Mouse (Mus musculus) bone marrow, adult 2 months (tissue): ENCODE data around the gene Sbf1. TPM values are rescaled to one million over a fixed set of nuclear protein-coding genes. Genes with fewer than 3 reads are reported as not detected.

Experiments used
- H3K27ac ChIP-seq: fragments of 200-500 bp; 2 replicates; pipeline ENCODE4 v1.5.1; 2012; ENCODE audit warnings: low read depth, mild to moderate bottlenecking, control low read depth, inconsistent platforms, low read length; ENCODE audit not compliant: control insufficient read depth, poor library complexity, insufficient read depth
- H3K4me1 ChIP-seq: fragments of 200-500 bp; 2 replicates; pipeline ENCODE4 v1.6.1; 2011; ENCODE audit warnings: low read length; ENCODE audit not compliant: control insufficient read depth, insufficient read depth
- H3K4me3 ChIP-seq: fragments of 200-500 bp; replicated peaks from 2 replicates; pipeline ENCODE3; 2011; ENCODE audit warnings: mild to moderate bottlenecking, low read depth, low read length, control low read depth; ENCODE audit not compliant: control insufficient read depth
- CTCF ChIP-seq: fragments of 200-500 bp; IDR thresholded peaks from 2 replicates; pipeline ENCODE4 v1.5.1; 2011; ENCODE audit warnings: low read length, control low read depth; ENCODE audit not compliant: control insufficient read depth, insufficient read depth
- POLR2A ChIP-seq: fragments of 200-500 bp; IDR thresholded peaks from 2 replicates; pipeline ENCODE4 v1.6.1; 2011; ENCODE audit warnings: low read depth, mild to moderate bottlenecking, control low read depth, low read length, borderline replicate concordance; ENCODE audit not compliant: control insufficient read depth
- WGBS: fragments of 180-500 bp; shearing (Covaris S2); methylation state at CpG from one replicate; pipeline ENCODE4 v1.1.7; 2018; 5-methylcytosine and 5-hydroxymethylcytosine counted together
- polyA plus RNA-seq: library from polyadenylated mRNA; stranded (reverse); fragments of >200 nt; gene quantifications from 2 replicates; pipeline ENCODE4 v1.2.4, GENCODE M21; 2011; ENCODE audit warnings: low replicate concordance; ENCODE audit not compliant: missing spikeins, insufficient read depth, insufficient read length

Gene Sbf1
- polyA plus RNA-seq, 1 experiment = 160 TPM

GRCm38 (mm10) chr15:89241025-89241424 lies 74.1 kb downstream of the Sbf1 start:
- WGBS = 87% methylated on average over 2 of the region's 2 CpGs
- H3K4me3 ChIP-seq = no peak overlapping the region
- TF ChIP-seq CTCF (no peak), POLR2A (no peak)
- H3K4me1 ChIP-seq = no peaks in the 10 kb centered on the region; the same call in 1 of the 2 replicates
- no peak overlapping the region for H3K27ac ChIP-seq

- Histone ChIP-seq H3K4me3 (no peak overlapping the region), H3K27ac (no peak overlapping the region; the same call in 1 of the 2 replicates), H3K4me1 (no peaks in the 10 kb centered on the region; the same call in 1 of the 2 replicates)
- TF ChIP-seq CTCF = no peak
- 4% methylated on average over 3 of the region's 3 CpGs for WGBS
These were observed 75.2 kb downstream of the Sbf1 start for GRCm38 (mm10) chr15:89239751-89240392.

Other genes with a start within 250 kb of the Sbf1 start
- gene Trabd, start 240.2 kb downstream of the Sbf1 start, polyA plus RNA-seq = 26.6 and 34.8 TPM in 2 replicates
- 7.0 and 17.9 TPM in 2 replicates for gene Selenoo, start 226.2 kb downstream of the Sbf1 start, polyA plus RNA-seq
- 10.0 and 31.9 TPM in 2 replicates for gene Tubgcp6, start 192.2 kb downstream of the Sbf1 start, polyA plus RNA-seq
- 9.1 and 24.3 TPM in 2 replicates for gene Hdac10, start 186.6 kb downstream of the Sbf1 start, polyA plus RNA-seq
- gene Mapk12, start 174.6 kb downstream of the Sbf1 start, polyA plus RNA-seq = 6.1 and 14.6 TPM in 2 replicates
- gene Mapk11, start 165.7 kb downstream of the Sbf1 start, polyA plus RNA-seq = 5.7 and 7.6 TPM in 2 replicates
- gene Plxnb2, start 134.5 kb downstream of the Sbf1 start, polyA plus RNA-seq = 11.1 and 30.9 TPM in 2 replicates
- gene Dennd6b, start 118.8 kb downstream of the Sbf1 start, polyA plus RNA-seq = 8.1 and 13.6 TPM in 2 replicates
- gene Ppp6r2, start 103.8 kb downstream of the Sbf1 start, polyA plus RNA-seq = 42.6 and 54.0 TPM in 2 replicates
- 2.7 TPM in 1 of 2 replicates, not detected in the other for gene Adm2, start 7.4 kb upstream of the Sbf1 start, polyA plus RNA-seq
- gene Miox, start 19.1 kb upstream of the Sbf1 start, polyA plus RNA-seq = 15.5 TPM in 1 of 2 replicates, not detected in the other
- 16.7 and 42.0 TPM in 2 replicates for gene Lmf2, start 40.3 kb upstream of the Sbf1 start, polyA plus RNA-seq
- 144 and 191 TPM in 2 replicates for gene Ncaph2, start 40.4 kb upstream of the Sbf1 start, polyA plus RNA-seq
- gene Sco2, start 58.5 kb upstream of the Sbf1 start, polyA plus RNA-seq = 3.5 and 7.7 TPM in 2 replicates
- gene Tymp, start 61.7 kb upstream of the Sbf1 start, polyA plus RNA-seq = not detected in 2 replicates
- 1.7 and 4.9 TPM in 2 replicates for gene Odf3b, start 64.0 kb upstream of the Sbf1 start, polyA plus RNA-seq
- gene Klhdc7b, start 69.6 kb upstream of the Sbf1 start, polyA plus RNA-seq = not detected in 2 replicates
- gene Syce3, start 95.2 kb upstream of the Sbf1 start, polyA plus RNA-seq = not detected in 2 replicates
- 4.3 and 4.7 TPM in 2 replicates for gene Cpt1b, start 110.6 kb upstream of the Sbf1 start, polyA plus RNA-seq
- gene C730034F03Rik, start 114.3 kb upstream of the Sbf1 start, polyA plus RNA-seq = 1.5 TPM in 1 of 2 replicates, not detected in the other
- gene Gm44502, start 114.4 kb upstream of the Sbf1 start, polyA plus RNA-seq = 1.9 and 5.4 TPM in 2 replicates
- gene Chkb, start 114.6 kb upstream of the Sbf1 start, polyA plus RNA-seq = 62.9 and 126 TPM in 2 replicates
- not detected in 2 replicates for gene Mapk8ip2, start 138.6 kb upstream of the Sbf1 start, polyA plus RNA-seq
- gene Arsa, start 162.1 kb upstream of the Sbf1 start, polyA plus RNA-seq = 4.1 and 7.2 TPM in 2 replicates
- 19.5 and 23.6 TPM in 2 replicates for gene Shank3, start 184.3 kb upstream of the Sbf1 start, polyA plus RNA-seq